Mouse (Mus musculus) ovary, postnatal 10 days (tissue): ENCODE results near the gene Cep135.
A peak's percentile ranks its signal among the peaks of the same experiment; 100 is the strongest.

ENCODE experiments used
- DNase-seq: peaks from one replicate; pipeline ENCODE4 v3.0.0; 2022; ENCODE audit warnings: low spot score

The Cep135 gene

DNA sequence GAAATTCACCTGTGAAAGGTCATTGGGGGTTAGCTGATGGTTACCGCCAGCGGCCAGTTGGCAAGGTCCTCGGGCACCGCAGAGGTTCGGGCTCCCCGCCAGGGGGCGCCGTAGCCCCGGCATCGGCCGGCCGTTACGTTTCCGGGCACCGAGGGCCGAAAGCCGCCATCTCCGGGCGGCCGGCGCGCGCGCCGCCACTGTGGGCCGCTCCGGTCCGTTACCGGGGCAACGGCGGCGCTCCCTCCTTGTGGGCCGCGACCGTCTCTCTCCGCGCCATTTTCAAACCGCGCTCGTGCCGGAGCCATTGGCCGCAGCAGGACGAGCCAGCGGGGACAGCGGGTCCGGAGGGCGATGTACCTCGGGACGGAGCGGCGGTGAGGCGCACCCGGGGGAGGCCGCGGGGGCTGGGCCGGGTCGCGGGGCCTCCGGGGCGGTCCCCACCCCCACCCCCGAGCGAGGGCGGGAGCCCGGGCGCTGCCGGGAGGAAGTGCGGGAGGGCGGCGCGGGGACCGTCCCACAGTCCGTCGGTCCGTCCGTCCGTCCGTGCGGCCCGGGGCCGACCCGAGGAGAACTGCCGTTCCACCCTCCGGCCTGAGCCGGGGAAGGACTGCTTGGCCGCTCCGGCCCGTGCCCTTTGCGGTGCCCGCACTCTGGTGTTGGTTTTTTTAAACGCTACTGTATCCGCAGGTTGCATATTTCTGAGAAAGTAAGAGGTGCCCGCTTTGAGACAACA, at the start of gene Cep135:
Cep135 (plus strand) TSS at position 148 of the 733 bp plus-strand sequence.
- DNase-seq = peak; percentile 81

DNA sequence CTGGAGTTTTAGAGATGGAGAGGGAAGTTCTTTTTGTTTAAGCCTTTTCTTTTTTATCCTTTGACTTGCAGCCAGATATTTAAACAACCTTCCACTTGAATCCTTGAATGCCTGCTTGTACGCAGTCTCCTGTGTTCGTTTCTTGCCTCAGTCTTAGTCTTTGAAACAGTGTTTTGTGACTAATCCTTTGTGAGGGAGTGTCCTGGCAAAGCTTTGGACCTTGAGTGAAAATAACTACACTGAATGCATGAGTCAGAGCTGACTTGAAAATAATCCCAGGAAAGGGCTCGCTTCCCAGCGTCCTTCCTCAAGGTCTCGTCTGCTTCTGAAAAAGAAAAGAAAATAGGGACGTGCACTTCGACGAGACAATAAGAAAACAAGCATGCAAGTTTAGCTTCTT, 48.3 kb upstream of the Cep135 start:
- DNase-seq = no peak

DNA sequence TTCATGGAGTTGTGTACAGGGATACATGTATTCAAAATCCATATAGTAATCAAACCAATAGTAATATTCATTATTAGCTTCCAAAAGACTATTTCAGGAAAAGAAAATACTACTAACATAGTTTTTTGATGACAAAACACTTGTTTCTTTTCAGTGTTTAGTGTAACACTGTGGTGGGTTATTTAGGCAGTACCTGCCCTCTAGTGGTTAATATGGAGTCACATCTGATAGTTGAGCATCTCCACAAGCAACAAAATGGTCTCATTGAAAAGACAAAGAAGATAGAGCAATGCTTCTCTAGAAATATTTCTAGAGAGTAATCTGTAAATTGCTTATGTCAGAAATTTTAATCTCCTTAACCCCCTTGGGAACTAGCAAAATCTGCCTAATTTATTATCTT, 47.7 kb upstream of the Cep135 start:
- no peak for DNase-seq

DNA sequence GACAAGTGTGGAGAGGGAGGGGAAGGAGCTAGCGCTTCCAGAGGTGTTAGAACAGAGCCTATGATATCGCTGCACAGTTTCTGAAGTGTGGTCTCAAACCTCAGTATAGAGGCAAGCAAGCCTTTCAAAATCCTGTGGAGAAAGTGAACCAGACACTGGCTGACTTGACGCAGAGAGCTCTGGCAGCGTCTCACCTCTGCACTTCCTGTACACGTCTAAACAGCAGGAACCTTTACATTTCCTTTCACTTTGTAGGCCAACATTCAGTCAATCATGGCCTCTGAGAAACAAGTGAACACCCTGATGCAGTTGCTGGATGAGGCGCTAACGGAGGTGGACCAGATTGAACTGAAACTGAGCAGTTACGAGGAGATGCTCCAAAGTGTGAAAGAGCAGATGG, 45.3 kb upstream of the Cep135 start:
- no peak for DNase-seq

DNA sequence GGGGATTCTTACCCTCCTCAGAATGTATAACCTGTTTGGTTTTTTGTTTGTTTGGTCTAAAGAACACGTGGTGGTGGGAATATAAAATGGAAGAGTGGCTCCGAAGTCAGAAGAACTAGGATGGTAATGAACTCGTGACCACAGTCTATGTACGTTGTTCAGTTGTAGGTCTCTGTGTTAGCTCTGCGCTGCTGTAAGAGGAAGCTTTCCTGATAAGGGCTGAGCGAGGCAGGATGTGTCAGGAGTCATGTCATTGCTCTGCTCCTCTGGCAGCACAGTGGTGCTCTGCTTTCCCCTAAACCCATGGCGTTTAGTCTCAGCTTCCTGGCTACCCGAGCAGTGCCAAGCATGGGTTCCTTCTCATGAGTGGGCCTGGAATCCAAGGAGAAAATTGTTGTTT, 38.1 kb upstream of the Cep135 start:
- DNase-seq = no peak

DNA sequence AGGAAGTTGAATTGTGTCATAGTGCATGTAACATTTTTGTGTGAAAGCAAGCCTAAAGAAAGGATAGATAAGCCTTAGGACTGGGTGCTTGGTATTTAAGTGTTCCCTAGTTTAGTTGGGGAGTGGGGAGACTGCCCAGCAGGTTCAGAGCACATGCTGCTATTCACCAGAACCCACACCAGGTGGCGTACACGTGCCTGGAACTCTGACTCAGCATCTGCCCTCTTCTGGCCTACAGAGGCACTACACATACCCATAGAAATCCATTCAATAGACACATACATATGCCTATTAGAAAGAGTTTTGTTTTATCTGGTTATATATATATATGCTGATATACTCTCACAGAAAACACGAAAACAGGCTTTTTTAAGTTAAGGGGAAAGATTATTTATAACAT, 23.2 kb upstream of the Cep135 start:
- peak; percentile 6 for DNase-seq

DNA sequence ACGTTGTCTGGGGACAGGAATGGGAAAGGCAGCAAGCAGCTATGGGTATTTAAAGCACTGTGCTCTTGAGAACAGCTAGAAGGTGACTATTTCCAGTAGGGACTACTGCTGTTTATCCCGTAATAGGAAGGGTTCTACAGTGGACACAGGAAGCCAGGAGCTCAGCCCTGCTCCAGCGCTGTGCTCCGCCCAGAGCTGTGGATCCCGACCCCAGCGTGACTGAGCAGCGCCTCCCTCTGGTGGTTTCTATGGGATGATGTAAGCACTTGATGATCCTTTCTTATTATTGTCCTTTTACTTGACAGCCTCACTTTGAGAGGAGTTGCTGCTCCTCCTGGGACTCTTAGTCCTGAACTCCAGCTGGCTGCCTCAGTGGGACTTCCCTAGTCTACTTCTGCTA, 14.2 kb upstream of the Cep135 start:
- no peak for DNase-seq

DNA sequence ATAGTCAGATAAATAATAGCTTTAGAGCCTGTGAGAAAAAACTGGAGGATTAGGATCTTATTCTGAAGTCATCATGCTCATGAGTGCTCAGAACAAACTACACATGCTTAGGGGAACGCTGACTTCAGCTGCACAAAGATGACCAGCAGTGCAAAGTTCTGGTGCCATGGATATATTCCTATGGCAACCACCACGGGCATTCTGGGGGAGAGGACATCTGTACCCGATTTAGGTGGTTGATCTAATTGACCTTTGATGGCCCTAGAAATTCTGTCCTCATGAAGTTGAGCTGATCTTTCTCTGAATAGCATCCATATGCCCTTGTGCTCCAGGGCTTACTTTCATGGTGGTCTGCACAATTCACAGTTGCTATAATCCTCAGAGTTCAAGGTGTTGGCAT, 11.5 kb upstream of the Cep135 start:
- no peak for DNase-seq

DNA sequence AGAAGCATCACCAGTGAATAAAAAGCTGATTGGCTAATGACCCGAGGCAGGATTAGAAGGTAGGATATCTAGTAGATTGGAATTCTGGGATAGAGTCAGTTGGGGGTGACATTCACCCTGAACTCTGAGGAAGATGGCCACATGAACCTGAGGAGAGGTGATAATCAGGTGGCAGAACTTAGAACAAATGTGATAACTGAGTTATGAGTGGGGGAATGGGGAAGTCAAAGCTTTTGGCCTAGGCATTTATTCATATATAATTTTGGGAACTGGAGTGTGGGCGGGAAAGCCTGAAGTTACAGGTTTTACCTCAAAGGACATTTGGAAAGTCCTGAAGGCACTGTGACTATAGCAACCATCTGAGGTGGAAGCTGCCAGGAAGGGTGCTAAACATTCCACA, 3.1 kb upstream of the Cep135 start:
- DNase-seq = no peak

DNA sequence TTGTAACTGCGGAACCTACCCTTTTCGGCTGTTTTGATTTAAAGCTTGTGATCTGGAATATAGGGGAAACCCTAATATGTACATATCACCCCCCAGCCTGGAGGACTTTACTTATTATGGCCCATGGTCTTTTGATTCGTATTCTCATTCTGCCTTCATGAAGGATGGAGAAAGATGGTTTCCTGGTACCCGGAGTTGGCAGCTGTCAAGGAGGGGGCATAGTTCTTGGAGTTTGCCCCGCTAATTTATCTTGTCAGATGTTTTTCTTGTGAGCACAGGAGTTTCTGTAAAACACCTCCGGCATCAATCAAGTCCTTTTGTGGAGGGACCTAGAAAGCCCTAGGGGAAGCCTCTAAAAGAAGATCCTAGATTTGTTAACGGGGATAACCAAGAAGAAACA, 813 bp downstream of the Cep135 start:
- DNase-seq = no peak

DNA sequence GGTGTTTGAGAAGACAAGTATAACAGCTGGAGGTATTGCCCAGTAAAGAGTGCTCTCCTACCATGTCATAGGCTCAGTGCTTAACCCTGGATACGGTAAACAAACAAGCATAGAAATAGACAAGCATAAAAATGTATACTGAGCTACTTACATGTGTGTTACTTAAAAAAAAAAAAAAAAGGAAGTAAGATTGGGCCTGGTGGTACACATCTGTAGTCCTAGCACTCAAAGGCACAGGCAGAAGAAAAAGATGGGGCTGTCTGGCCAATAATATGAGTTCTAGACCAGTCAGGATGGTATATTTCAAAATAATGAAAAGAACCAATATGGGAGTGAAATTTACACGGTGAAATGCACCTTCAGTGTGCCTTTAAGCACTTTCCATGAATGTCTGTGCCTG, 1.5 kb downstream of the Cep135 start:
- no peak for DNase-seq

DNA sequence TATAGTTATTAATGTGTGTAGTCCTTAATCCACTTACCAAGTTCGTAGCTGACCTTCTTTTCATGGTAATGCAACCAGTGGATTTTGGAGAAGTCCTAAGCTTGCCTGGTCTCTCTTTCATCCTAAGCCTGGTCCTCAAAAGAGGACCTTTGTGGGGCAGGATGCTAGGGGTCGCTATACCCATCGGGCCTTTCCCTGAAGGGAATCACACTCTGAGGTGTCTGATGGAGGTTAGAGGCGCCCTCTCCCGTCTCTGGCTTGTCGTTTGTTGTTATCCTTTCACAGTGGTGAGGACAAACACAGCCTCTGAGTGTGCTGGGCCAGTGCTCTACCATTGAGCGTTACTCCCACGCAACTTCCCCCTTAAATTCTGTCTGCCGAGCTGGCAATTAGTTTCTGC, 3.4 kb downstream of the Cep135 start:
- DNase-seq = no peak

DNA sequence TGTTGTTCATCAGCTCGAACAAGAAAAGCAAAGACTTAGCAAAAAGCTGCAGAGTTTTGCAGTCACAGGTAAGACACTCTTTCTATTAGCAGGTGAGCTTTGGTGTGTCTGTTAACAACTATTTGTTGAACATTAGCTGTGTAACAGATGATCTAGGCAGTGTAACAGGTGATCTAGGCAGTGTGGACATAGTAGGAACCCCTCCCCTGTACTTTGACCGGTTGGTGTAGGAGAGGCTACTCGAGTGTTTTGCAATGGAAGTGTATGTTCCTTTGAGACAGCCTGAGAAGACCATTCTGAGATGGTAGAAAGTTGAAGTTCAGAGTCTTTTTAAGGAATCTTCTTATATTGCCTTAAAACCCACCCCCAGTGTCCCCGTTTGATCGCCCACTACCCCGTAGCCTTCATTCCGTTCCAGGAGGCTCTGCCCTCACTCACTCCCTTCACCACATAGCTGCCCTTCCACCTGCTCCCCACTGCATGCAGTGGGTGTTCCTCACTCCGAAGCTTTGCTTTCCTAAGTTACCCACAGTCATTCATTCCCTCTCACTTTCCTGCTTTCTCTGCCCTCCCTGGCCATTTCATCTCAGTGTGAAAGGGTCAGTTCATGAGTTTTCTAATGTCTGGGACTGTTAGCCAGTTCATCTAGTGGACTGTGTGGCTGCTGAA, 21.3 kb downstream of the Cep135 start:
- DNase-seq = no peak

DNA sequence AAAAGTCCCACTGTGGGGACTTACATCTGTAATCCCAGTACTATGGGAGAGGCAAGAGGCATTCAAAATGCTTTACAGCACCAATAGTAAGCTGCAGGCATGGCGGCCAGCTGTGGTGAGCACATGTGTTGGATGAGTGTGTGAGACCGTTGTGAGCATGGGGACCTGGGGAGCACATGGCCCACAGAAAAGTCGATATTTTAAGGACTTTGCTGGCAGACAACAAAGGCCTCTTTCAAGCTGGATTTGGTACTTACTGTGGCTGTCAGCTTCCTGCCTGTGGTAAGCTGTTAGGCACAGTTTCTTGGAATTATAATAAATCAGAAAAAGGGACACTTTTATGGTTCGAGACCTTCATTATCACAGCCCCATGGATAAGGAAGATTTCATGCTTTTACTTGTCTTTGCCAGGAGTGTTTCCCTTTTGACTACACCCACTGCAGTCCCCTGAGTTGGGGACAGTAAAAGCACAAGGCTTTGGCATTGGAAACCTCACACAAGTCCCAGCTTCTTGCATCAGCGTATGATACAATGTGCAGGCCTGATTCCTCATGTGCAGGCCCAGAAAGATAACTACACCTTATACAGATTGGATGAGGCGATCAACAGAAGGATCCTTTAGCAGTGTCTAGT, 24.5 kb downstream of the Cep135 start:
- DNase-seq = no peak

DNA sequence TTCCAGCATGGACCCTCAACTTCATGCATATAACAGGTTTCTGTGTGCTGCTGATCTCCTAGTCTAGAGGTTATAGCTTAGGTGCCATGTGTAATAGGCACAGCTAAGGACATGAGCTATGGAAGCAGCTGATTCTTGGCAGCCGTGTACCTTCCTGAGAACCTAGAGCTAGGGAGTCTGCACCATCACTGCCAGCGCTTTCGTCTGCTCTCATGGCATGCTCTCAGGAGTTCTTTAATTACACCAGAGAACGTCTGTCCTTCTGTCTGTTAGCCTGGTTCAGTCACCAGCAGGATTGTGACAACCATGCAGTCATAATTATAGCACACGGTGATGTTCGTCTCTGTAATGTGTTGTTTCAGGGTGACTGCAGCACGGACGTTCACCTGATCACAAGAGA, 26.8 kb downstream of the Cep135 start:
- no peak for DNase-seq

DNA sequence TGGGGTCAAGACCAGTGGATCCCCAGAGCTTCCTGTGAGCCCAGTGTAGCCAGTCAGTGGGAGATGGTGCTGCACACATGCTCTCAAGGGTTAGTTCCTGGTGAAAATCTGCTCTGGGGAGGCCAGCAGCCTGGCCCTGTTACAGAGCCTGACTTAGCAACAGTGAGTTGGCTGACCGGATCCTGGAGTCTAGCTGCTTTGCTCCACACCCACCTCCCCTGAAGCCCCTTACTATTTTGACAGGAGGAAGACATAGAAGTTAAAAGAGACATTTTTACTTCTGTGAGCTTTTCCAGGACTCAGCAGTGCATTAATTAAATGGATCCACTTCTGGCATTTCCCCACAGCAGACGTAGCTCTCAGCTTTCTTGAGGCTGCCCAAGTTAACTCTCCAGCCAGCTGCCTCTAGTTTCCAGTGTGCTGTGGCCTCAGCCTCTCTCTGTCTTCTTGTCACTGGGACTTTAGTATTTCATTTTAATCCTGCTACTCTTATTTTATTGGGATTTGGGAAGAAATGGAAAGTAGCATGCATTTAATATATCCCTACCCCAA, 27.8 kb downstream of the Cep135 start:
- DNase-seq = no peak

DNA sequence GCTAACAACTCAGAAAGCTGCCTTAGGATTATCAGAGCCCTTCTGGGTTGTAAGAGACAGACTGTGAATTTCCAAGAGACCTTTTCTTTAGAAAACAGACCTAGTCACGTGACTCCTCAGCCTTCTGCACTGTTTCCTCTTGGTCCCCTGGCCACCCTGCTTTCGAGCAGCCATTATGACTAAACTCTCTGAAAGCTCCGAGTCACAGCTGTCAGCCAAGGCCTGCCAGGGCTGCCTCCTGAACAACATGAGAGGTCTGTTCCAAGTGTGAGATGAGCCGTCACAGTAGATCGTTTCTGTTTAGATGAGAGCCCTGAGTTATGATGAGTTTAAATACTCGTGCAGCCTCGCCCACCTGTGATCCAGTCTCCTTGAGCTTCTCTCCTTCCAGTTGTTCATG, 30.3 kb downstream of the Cep135 start:
- no peak for DNase-seq

DNA sequence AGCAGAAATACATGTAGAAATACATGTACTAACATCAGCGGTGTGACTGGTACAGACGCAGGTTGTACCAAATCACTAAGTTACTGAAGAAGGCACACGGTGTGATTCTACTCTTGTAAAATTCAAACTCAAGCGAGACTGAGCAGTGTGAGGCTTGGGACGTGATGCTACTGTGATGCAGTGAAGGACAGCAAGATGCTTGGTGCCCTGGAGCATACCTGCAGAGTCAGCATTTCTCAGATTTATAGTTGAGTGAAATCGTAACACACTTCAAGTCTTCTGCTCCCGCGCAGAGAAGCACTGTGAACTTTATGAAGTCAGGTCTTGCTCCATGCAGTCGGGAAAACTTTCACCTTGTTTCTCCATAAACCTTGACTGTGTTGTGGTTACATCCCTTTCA, 35.3 kb downstream of the Cep135 start:
- no peak for DNase-seq

DNA sequence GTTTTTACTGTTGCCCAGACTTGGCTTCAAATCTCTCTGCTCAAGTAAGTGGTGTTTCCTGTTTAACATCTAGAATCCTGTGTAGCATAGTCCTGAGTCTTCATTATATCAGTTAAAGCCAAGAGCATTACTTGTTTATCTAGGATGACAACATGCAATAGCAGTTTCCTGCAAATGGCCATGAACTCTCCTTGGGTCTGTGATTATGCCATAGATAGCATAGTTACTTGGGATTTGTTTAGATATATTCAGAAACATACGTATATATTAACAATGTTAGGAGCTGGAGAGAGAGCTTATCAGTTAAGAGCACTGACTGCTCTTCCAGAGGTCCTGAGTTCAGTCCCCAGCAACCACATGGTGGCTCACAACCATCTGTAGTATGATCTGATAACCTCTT, 39.3 kb downstream of the Cep135 start:
- no peak for DNase-seq

DNA sequence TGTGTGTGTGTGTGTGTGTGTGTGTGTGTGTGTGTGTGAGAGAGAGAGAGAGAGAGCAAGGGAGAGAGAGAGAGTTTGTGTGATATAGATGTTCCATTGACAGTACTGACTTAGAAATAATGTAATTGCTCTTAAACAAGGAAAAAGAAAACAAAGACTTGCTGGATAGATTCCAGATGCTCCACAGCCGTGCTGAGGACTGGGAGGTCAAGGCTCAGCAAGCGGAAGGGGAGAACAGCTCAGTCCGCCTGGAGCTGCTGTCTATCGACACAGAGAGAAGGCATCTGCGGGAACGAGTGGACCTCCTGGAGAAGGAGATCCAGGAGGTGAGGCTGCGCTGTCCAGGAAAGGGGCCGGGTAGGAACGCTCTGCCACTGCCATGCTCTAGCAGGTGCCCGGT, 45.5 kb downstream of the Cep135 start:
- DNase-seq = no peak

DNA sequence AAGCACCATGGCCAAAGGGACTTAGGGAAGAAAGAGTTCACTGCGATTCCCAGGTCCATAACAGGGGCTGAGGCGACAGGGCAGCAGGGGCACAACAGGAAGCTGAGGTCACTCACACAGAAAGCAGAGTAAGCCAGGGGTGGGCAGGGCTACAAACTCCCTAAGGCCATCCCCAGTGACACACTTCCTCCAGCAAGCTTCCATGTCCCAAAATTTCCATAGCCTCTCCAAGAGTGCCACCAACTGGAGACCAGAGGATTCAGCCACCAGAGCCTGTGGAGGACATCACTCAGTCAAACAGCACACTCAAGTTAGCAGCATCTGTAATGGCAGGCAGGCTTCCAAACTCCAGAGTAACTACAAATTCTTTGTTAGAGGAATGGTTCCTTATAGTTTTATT, 47.1 kb downstream of the Cep135 start:
- no peak for DNase-seq

DNA sequence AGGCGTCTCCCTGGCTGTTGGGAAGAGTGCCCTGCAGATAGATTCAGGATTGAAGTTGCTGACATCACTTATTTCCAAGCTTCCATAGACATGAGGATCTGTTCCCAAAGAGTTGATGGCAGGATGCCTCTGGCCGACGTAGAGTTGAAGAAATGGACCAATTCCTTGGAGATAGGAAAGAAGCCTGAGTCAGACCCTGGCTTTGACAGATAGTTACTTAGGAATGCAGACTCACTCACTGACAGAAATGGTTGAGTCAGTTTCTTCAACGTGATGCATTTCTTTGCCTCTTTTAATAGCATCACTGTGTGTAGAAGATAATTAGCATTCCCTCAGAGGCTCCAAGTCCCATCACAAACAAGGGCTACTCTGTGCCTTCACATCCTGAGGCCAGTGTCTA, 53.6 kb downstream of the Cep135 start:
- no peak for DNase-seq

DNA sequence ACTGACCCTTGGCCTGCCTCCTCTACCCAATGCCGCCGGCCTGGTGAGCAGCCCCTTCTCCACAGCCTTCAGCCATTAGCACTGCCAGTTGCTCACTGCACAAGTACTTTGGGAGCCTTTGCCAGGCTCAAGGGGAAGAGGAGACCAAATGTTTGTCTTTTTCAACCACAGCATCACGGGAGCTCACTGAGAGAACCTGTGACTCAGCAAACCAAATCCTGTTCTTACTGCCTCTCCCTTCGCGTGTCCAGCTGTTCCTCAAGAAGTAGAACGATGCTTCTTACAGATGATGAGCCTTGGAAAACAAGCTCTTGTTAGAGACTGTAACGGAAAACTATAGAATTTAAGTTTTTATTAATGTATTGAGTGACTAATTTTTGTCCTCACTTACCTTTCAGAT, 55.7 kb downstream of the Cep135 start:
- no peak for DNase-seq
